Mouse (Mus musculus): ENCODE measurements around the gene Gpr19.

The Gpr19 gene

GRCm38 (mm10) chr6:134887711-134888449 lies 10.5 kb downstream of the Gpr19 start:
- DNase-seq (ENCODE audit: low spot score in 2 of 2) = no peak

GRCm38 (mm10) chr6:134887008-134887407 lies 11.4 kb downstream of the Gpr19 start:
- no peak for DNase-seq (ENCODE audit: low spot score in 2 of 2)

- no peak for DNase-seq (ENCODE audit: low spot score in 2 of 2)
These were observed 11.9 kb downstream of the Gpr19 start for GRCm38 (mm10) chr6:134886475-134886874.

- DNase-seq (ENCODE audit: low spot score in 2 of 2) = no peak
These were observed 12.9 kb downstream of the Gpr19 start for GRCm38 (mm10) chr6:134885515-134885914.

GRCm38 (mm10) chr6:134883661-134884060 lies 14.7 kb downstream of the Gpr19 start:
- no peak for DNase-seq (ENCODE audit: low spot score in 2 of 2)

GRCm38 (mm10) chr6:134880046-134880445 lies 18.3 kb downstream of the Gpr19 start:
- no peak for DNase-seq (ENCODE audit: low spot score in 2 of 2)

- no peak for DNase-seq (ENCODE audit: low spot score in 2 of 2)
These were observed 18.8 kb downstream of the Gpr19 start for GRCm38 (mm10) chr6:134879556-134879955.

- no peak for DNase-seq (ENCODE audit: low spot score in 2 of 2)
These were observed 20.5 kb downstream of the Gpr19 start for GRCm38 (mm10) chr6:134877892-134878291.

GRCm38 (mm10) chr6:134877276-134877675 lies 21.1 kb downstream of the Gpr19 start:
- DNase-seq (ENCODE audit: low spot score in 2 of 2) = no peak

- DNase-seq (ENCODE audit: low spot score in 2 of 2) = no peak
These were observed 21.6 kb downstream of the Gpr19 start for GRCm38 (mm10) chr6:134876795-134877194.

GRCm38 (mm10) chr6:134873018-134873417 lies 25.4 kb downstream of the Gpr19 start:
- no peak for DNase-seq (ENCODE audit: low spot score in 2 of 2)

GRCm38 (mm10) chr6:134872236-134872635 lies 26.1 kb downstream of the Gpr19 start:
- no peak for DNase-seq (ENCODE audit: low spot score in 2 of 2)

GRCm38 (mm10) chr6:134870887-134871286 lies 27.5 kb downstream of the Gpr19 start:
- no peak for DNase-seq (ENCODE audit: low spot score in 2 of 2)

- DNase-seq (ENCODE audit: low spot score in 2 of 2) = no peak
These were observed 28.1 kb downstream of the Gpr19 start for GRCm38 (mm10) chr6:134870209-134870742.

GRCm38 (mm10) chr6:134867325-134867724 lies 31.1 kb downstream of the Gpr19 start:
- no peak for DNase-seq (ENCODE audit: low spot score in 2 of 2)

GRCm38 (mm10) chr6:134866113-134866512 lies 32.3 kb downstream of the Gpr19 start:
- no peak for DNase-seq (ENCODE audit: low spot score in 2 of 2)

- peak; percentile 77 to 87 for DNase-seq (ENCODE audit: low spot score in 2 of 2)
These were observed 35.2 kb downstream of the Gpr19 start for GRCm38 (mm10) chr6:134863146-134863545.

- DNase-seq (ENCODE audit: low spot score in 2 of 2) = no peak
These were observed 35.7 kb downstream of the Gpr19 start for GRCm38 (mm10) chr6:134862671-134863104.

GRCm38 (mm10) chr6:134861386-134861785 lies 37.0 kb downstream of the Gpr19 start:
- no peak for DNase-seq (ENCODE audit: low spot score in 2 of 2)

- DNase-seq (ENCODE audit: low spot score in 2 of 2) = no peak
These were observed 38.1 kb downstream of the Gpr19 start for GRCm38 (mm10) chr6:134860275-134860674.

GRCm38 (mm10) chr6:134859021-134859420 lies 39.4 kb downstream of the Gpr19 start:
- no peak for DNase-seq (ENCODE audit: low spot score in 2 of 2)

GRCm38 (mm10) chr6:134855926-134856325 lies 42.5 kb downstream of the Gpr19 start:
- no peak for DNase-seq (ENCODE audit: low spot score in 2 of 2)

- no peak for DNase-seq (ENCODE audit: low spot score in 2 of 2)
These were observed 43.6 kb downstream of the Gpr19 start for GRCm38 (mm10) chr6:134854782-134855181.

GRCm38 (mm10) chr6:134849985-134850384 lies 48.4 kb downstream of the Gpr19 start:
- DNase-seq (ENCODE audit: low spot score in 2 of 2) = no peak
